Mouse (Mus musculus): ENCODE data around the gene Fgf22. TPM values are rescaled to one million over a fixed set of nuclear protein-coding genes. Genes with fewer than 3 reads are reported as not detected.

Fgf22 gene
- total RNA-seq, 1 experiment from 2014 or later, result not detected

DNA sequence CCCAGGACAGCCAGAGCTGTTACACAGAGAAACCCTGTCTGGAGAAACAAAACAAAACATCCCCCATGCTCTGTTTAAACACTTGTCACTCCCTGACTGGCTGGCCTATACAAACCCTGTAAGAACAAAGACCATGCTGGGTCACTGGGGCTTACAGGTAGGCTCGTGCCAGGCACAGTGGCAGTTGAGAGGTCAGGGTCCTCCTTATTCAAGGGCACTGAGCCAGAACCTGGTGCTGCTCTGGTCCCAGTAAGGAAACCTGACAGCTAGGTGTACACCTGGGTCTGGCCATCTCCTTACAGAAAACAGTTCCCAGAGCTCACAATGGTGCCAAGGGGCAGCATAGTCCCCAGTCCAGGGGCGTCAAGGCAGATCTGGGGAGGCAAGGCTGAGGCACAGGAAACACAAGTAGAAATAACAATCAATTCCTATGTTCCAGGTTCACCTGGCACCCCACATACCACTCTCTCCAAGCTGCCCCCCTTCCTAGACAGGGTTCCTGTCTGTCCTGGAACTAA is 10.4 kb downstream of the Fgf22 start:
- ATAC-seq (replicated peaks; ENCODE audit: low read depth, poor library complexity, severe bottlenecking), result no peak

- ATAC-seq (replicated peaks; ENCODE audit: low read depth, poor library complexity, severe bottlenecking), result no peak
Observed at GRCm38 (mm10) chr10:79766001-79766507, 11.2 kb downstream of the Fgf22 start.

- peak; percentile 89 for ATAC-seq (replicated peaks; ENCODE audit: low read depth, poor library complexity, severe bottlenecking)
Observed at GRCm38 (mm10) chr10:79766508-79767325, 11.8 kb downstream of the Fgf22 start, which contains the start of gene Rnf126. TSS of gene Rnf126 (minus strand) at chr10:79766952.

GRCm38 (mm10) chr10:79767372-79768244 is 12.7 kb downstream of the Fgf22 start:
- ATAC-seq (replicated peaks; ENCODE audit: low read depth, poor library complexity, severe bottlenecking), result peak; percentile 43

GRCm38 (mm10) chr10:79768400-79768799 is 13.5 kb downstream of the Fgf22 start:
- peak; percentile 43 for ATAC-seq (replicated peaks; ENCODE audit: low read depth, poor library complexity, severe bottlenecking)

GRCm38 (mm10) chr10:79769329-79769728 is 14.5 kb downstream of the Fgf22 start:
- ATAC-seq (replicated peaks; ENCODE audit: low read depth, poor library complexity, severe bottlenecking), result no peak

GRCm38 (mm10) chr10:79772320-79772719 is 17.4 kb downstream of the Fgf22 start:
- no peak for ATAC-seq (replicated peaks; ENCODE audit: low read depth, poor library complexity, severe bottlenecking)

- no peak for ATAC-seq (replicated peaks; ENCODE audit: low read depth, poor library complexity, severe bottlenecking)
Observed at GRCm38 (mm10) chr10:79773208-79773607, 18.3 kb downstream of the Fgf22 start.

DNA sequence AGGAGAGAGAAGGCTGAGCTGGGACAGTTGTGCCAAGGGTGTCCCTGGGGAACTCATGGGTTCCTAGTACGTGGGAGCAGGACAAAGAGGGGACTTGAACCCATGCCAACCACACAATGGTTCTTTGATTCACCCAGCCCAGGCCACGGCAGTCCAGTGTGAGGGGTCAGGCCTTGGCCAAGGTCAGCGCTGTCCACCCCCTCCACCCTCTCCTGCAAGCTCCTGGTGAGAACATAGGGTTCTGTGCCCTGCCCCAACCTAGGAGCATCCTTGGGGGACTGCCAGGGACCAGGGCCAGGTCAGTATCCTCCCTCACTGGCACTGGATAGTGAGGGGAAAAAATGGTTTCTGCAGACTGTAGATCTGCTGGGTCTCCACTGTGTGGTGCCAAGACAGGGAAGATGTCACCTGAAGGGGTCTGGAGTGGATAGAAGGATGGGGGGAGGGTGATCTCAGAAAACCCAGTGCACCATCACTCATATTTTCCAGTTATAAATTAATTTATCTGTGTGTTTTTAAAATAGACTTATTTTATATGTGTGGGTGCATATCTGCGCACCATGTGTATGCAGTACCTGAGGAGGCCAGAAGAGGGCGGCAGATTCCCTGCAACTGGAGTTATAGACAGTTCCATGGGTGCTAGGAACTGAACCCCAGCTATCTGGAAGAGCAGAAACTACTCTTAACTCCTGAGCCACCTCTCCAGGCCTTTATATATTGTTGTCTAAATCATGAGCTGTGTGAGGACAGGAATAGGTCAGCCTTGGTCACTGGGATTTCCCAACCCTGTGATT is 19.8 kb downstream of the Fgf22 start:
- no peak for ATAC-seq (replicated peaks; ENCODE audit: low read depth, poor library complexity, severe bottlenecking)

DNA sequence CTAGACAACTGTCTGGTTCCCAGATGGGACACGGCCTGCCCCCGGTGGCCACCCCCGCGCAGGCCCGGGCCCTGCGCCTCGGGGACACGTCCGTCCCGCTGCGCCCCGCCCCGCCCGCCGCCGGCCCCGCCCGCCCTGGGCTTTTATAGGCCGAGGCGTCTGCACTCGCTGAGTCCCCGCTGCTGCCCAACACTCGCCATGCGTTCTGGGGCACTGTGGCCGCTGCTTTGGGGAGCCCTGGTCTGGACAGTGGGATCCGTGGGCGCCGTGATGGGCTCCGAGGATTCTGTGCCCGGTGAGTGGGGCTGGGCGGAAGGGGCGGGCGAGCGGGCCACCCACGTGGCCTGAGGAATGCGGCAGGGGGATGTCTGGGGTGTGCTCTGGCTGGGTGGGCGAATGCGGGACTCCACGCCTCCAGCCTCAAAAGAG is 22.2 kb downstream of the Fgf22 start, which contains the start of gene Fstl3:
TSS of gene Fstl3 (plus strand) at position 170 of the 429 bp plus-strand sequence.
- no peak for ATAC-seq (replicated peaks; ENCODE audit: low read depth, poor library complexity, severe bottlenecking)

- ATAC-seq (replicated peaks; ENCODE audit: low read depth, poor library complexity, severe bottlenecking), result no peak
Observed at GRCm38 (mm10) chr10:79778006-79778405, 23.1 kb downstream of the Fgf22 start.

DNA sequence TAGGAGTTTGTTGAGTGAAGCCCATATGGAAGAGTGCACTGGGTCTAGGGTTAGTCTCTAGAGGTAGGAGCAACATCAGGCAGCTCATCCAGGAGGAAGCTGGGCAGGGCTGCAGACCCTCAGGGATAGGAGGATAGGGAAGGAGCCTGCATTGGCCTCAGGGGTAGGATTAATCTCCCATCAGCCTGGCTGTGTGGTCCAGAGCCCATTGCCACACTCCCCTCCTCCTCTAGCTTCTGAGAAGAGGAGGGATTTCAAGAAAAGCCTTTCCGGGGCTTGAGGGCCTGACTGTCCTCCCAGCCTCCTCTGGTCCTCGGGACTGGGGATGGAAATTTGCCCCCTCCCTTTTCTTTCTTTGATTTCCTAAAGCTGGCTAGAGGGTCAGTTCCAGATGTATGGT is 24.3 kb downstream of the Fgf22 start:
- no peak for ATAC-seq (replicated peaks; ENCODE audit: low read depth, poor library complexity, severe bottlenecking)

DNA sequence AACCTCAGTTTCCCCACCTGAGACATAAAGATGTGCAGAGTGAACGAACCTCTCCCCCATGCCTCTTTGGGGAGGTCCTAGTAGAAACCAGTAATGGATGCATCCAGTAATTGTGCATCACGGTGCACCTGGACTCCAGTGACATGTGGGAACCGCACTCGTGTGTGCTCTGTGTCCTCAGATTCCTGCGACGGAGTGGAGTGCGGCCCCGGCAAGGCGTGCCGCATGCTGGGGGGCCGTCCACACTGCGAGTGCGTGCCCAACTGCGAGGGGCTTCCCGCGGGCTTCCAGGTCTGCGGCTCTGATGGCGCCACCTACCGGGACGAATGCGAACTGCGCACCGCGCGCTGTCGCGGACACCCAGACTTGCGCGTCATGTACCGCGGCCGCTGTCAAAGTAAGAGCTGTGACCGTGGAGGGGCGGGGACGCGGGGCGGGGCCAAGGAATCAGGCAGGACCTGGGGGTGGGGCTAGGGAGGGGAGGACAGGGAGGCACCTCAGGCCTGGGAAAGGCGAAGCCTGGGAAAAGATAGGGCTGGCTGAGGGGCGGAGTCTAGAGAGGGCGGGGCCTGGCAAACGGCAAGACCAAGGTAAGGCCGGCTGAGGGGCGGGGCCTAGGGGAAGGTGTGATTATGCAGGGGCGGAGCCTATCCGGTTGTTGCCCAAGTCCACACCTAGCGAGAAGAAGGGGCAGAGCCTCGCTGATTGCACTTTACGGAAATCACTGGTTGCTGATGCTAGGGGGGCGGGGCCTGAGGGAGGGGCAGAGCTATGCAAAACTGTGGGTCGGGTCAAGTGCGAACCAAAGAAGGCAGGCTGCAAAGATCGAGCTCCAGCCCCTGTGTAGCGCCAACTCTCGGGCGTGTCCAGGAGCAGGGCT is 25.1 kb downstream of the Fgf22 start:
- peak; percentile 67 for ATAC-seq (replicated peaks; ENCODE audit: low read depth, poor library complexity, severe bottlenecking)

DNA sequence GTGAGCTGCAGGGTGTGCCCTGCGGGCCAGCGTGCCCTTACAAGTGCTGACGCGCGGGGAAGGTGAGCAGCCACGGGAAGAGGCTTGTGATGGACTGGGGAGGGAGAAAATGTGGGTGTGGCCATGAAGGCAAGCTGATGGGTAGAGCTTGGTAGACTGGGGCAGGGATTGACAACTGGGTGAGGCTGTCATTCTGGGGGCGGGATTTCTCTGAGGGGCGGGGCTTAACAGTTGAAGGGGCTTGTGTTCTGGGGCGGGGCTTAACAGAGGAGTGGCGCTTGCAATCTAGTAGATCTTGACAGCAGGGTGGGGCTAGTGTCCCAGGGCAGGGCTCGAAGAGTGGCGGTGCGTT is 25.8 kb downstream of the Fgf22 start:
- peak; percentile 59 for ATAC-seq (replicated peaks; ENCODE audit: low read depth, poor library complexity, severe bottlenecking)

DNA sequence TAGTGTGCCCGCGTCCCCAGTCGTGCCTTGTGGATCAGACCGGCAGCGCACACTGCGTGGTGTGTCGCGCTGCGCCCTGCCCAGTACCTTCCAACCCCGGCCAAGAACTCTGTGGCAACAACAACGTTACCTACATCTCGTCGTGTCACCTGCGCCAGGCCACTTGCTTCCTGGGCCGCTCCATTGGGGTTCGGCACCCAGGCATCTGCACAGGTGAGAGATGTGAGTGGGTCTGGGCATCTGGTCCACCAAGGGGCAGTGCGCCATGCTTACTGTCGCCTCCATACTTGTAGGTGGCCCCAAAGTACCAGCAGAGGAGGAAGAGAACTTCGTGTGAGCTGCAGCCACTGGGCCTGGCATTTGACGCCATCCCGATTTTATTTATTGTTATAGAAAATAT is 26.3 kb downstream of the Fgf22 start:
- ATAC-seq (replicated peaks; ENCODE audit: low read depth, poor library complexity, severe bottlenecking), result no peak

DNA sequence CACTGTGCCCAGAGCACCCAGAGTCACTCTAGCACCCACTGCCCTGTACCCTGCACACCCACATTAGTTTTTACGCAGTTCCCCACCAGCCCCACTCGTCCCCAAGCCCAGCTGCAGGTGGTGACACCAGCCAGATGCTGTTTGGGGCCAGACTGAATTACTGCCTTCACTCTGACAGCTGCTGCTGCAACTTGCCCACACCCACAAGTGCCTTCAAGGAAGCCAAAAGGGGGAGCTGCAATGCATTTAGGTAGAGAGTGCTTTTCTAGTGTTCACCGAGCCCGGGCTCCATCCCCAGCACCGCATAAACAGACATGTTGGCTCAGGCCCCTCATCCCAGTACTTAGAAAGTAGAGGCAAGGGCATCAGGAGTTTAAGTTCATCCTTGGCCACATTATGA is 27.1 kb downstream of the Fgf22 start:
- ATAC-seq (replicated peaks; ENCODE audit: low read depth, poor library complexity, severe bottlenecking), result no peak

- no peak for ATAC-seq (replicated peaks; ENCODE audit: low read depth, poor library complexity, severe bottlenecking)
Observed at GRCm38 (mm10) chr10:79783050-79783449, 28.2 kb downstream of the Fgf22 start.

DNA sequence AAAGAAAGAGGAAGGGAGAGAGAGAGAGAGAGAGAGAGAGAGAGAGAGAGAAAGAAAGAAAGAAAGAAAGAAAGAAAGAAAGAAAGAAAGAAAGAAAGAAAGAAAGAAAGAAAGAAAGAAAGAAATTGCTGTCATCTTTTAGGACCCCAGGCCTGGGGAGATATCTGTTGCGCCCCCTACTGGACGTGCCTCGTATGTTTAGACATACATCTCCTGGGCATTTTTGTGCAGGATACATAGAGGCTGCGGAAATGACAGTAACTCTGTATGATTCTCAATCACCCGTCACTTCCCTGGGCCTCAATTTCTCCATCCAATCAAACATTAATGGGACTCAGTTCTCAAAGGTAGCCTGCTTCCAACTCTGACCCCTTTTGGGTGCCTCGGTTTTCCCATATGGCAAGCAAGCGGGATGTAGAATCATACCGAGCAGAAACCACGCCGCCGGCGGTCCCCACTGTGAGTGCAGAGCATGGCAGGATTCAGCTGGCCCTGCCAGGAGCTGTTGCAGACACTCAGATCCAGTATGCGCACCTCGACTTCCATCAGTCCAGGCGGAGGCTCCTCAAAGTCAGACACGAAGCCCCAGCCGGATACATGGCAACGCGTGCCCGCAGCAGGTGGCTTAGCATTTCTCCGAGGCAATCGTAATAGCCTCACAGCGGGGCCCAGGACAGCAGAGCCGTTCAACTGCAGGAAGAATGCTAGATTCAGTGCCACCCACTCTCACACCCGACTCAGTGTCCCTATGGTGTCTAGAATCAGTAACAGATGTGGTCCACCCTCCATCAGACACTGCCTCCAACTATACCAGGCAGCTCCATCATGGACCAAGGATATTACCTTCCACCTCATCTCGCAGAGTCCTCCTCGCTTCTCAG is 29.3 kb downstream of the Fgf22 start:
- no peak for ATAC-seq (replicated peaks; ENCODE audit: low read depth, poor library complexity, severe bottlenecking)
